Mouse (Mus musculus) liver, embryonic 12.5 days (tissue): ENCODE measurements around the gene Cfap299. TPM values are rescaled to one million over a fixed set of nuclear protein-coding genes. Genes with fewer than 3 reads are reported as not detected.

Experiments used
- ATAC-seq: fragments of 200-750 bp; cut with Nextera tagmentation; 2 replicates; pipeline ENCODE4 v1.8.0; 2017; ENCODE audit warnings: moderate number of reproducible peaks, mild to moderate bottlenecking, moderate library complexity
- H3K27ac ChIP-seq: fragments of 300-500 bp; sonication (generic); 2 replicates; pipeline ENCODE4 v1.5.1; 2016; ENCODE audit warnings: mild to moderate bottlenecking
- H3K27me3 ChIP-seq: fragments of 300-500 bp; sonication (generic); replicated peaks from 2 replicates; pipeline ENCODE4 v1.6.1; 2016; ENCODE audit warnings: mild to moderate bottlenecking, moderate library complexity
- H3K36me3 ChIP-seq: fragments of 300-500 bp; sonication (generic); 2 replicates; pipeline ENCODE4 v1.6.1; 2016; ENCODE audit warnings: mild to moderate bottlenecking, moderate library complexity
- H3K4me1 ChIP-seq: fragments of 300-500 bp; sonication (generic); 2 replicates; pipeline ENCODE4 v1.6.1; 2016
- H3K4me2 ChIP-seq: fragments of 300-500 bp; sonication (generic); 2 replicates; pipeline ENCODE4 v1.6.1; 2016; ENCODE audit warnings: mild to moderate bottlenecking, moderate library complexity
- H3K4me3 ChIP-seq: fragments of 300-500 bp; sonication (generic); 2 replicates; pipeline ENCODE4 v1.5.1; 2016; ENCODE audit warnings: mild to moderate bottlenecking, moderate library complexity
- H3K9ac ChIP-seq: fragments of 300-500 bp; sonication (generic); 2 replicates; pipeline ENCODE4 v1.6.1; 2016; ENCODE audit warnings: mild to moderate bottlenecking, moderate library complexity
- H3K9me3 ChIP-seq: fragments of 300-500 bp; sonication (generic); replicated peaks from 2 replicates; pipeline ENCODE4 v1.6.1; 2016; ENCODE audit warnings: mild to moderate bottlenecking, moderate library complexity
- WGBS: fragments of 180-500 bp; shearing (Covaris S2); methylation state at CpG from one replicate; pipeline ENCODE4 v1.1.7; 2016; ENCODE audit not compliant: insufficient replicate concordance; 5-methylcytosine and 5-hydroxymethylcytosine counted together
- polyA plus RNA-seq: library from polyadenylated mRNA; unstranded; fragments of >200 nt; fragmentation: Nextera tagmentation; extraction: Ambion mirVana; gene quantifications from 2 replicates; pipeline ENCODE4 v1.2.1, GENCODE M21; 2016

Cfap299 gene
- polyA plus RNA-seq, 1 experiment from 2014 or later: not detected

DNA sequence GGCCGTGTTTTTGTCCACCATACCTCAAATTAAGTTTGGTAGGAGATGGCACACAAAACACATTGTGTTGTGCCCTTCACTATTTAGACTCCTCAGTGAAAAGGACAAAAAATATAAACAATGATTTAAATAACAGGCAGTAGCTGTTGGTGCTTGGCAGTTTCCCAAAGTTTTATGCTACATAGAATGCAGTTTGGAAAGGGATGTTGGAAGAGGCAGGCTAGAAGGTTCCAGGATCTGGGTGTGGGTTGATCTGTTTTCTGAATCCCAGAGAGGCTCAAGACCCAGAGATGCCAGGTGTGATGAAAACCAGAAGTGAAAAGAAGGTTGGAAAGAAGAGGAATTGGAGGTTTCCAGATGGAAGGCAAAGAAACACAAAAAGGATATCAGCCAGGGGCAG lies 73.1 kb downstream of the Cfap299 start:
- no peak for ATAC-seq
- no peaks in the 10 kb centered on the region for H3K4me1 ChIP-seq
- no peak overlapping the region for H3K27ac ChIP-seq

DNA sequence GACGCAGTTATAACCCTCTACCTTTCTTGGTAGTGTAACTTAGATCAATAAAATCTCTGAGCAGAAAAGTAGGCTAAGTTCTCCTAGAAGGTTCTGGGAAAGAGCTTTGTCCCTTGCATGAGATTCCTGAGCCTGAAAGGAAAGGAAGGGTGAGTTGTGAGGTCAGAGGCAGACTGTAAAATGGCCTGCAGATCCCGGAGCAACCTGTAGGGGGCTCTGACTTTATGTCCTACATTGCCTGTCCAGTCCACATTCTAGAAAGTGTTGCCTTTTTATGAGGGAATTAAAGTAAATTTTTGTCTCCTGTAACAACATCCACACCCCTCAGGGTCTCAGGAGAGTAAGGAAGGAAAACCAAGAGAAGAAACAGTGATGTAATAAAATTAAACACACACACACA lies 81.0 kb downstream of the Cfap299 start:
- Histone ChIP-seq H3K27ac (no peak overlapping the region), H3K4me3 (no peak overlapping the region), H3K4me2 (no peak overlapping the region), H3K27me3 (no peaks in the 10 kb centered on the region), H3K9me3 (no peaks in the 10 kb centered on the region), H3K4me1 (no peaks in the 10 kb centered on the region), H3K36me3 (no peaks in the 10 kb centered on the region), H3K9ac (no peak overlapping the region)
- no peak for ATAC-seq
- WGBS: 44% methylated on average over 2 of the region's 2 CpGs

More for the DNA sequence above, 73.1 kb downstream of the Cfap299 start:
- Histone ChIP-seq H3K9me3 (no peaks in the 10 kb centered on the region), H3K4me3 (no peak overlapping the region), H3K4me2 (no peak overlapping the region), H3K9ac (no peak overlapping the region), H3K36me3 (no peaks in the 10 kb centered on the region), H3K27me3 (no peaks in the 10 kb centered on the region)
- 56% methylated on average over 1 of the region's 1 CpGs for WGBS

DNA sequence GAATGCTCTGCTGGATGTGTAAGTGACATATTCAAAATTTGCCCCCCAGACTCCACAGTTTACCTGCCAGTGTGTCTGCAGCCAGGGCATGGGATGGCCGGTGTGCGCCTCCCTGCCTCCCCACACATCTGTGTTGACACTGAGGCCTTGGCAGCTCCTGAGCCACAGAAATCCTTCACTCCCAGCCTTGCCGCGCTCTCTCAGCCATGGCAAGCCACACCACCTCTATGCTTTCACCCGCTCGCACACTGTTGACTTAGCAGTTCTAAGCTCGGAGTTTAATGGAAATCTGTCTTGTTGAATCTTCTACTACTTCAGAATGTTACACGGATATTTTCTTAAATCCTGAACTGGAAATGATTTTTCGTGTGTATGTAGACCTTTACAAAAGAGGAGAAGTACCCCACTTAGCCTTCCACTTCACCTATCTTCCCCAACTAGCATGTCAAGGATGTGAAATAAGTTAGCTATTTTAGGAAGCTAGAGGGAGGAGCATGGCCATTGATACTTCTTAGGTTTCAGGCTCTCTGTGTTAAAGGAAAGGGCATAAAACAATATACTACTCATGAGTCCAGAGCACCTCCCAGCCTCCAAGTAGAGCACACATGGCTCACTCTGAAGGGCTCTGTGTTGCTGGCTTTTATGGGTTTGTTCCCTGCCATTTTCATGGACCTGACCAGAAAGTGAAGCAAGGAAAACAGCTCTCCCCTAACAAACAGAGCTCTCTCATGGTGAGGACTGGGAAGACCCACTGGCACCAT lies 87.5 kb downstream of the Cfap299 start:
- Histone ChIP-seq H3K4me1 (no peaks in the 10 kb centered on the region), H3K27ac (no peak overlapping the region), H3K4me3 (no peak overlapping the region), H3K9ac (no peak overlapping the region), H3K36me3 (no peaks in the 10 kb centered on the region), H3K9me3 (no peaks in the 10 kb centered on the region), H3K4me2 (no peak overlapping the region), H3K27me3 (no peaks in the 10 kb centered on the region)
- WGBS: 71% methylated on average over 9 of the region's 9 CpGs
- ATAC-seq: no peak

DNA sequence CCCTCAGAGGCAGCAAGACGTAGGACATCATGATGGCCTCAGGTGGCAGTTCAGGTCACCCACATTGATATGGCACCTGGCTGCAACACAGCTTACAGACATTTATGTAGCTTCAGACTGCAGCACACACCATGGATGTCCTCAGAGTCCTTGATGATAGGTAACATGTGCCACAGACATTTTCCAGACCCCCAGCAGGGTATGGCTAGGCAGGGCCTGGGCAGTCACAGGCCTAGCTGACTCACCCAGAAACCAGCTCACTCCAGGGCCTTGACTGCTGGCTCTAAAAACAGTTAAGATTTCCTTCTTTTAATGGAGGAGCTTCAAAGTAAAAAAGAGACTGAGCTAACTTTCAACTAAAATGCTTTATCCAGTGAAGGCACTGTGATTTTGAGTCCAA lies 95.9 kb downstream of the Cfap299 start:
- Histone ChIP-seq H3K9ac (no peak overlapping the region), H3K4me1 (no peaks in the 10 kb centered on the region), H3K27ac (no peak overlapping the region), H3K36me3 (no peaks in the 10 kb centered on the region), H3K27me3 (no peaks in the 10 kb centered on the region), H3K4me2 (no peak overlapping the region), H3K4me3 (no peak overlapping the region), H3K9me3 (no peaks in the 10 kb centered on the region; the same call in 1 of the 2 replicates)
- 89% methylated on average over 1 of the region's 1 CpGs for WGBS
- no peak for ATAC-seq

DNA sequence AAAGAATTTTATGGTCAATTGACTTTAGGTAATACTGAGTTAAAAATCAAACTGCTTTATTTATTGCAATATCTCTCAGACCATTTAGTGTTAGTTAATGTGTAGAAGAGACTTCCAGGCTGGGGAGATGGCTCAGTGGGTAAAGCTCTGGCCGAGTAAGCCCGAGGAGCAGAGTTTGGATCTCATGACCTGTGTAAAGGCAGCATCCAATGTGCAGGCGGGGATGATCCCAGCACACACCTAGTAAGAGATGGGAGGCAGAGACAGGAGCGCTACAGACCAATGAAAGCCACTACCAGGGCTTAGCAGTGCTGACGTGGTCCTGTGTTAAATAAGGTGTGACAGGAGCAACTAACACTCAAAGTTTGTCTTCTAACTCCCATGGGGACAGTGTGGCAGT lies 97.0 kb downstream of the Cfap299 start:
- H3K9ac ChIP-seq: no peak overlapping the region
- H3K36me3 ChIP-seq: no peaks in the 10 kb centered on the region
- no peak overlapping the region for H3K27ac ChIP-seq
- no peak overlapping the region for H3K4me3 ChIP-seq
- no peaks in the 10 kb centered on the region for H3K27me3 ChIP-seq
- H3K4me2 ChIP-seq: no peak overlapping the region
- WGBS: 65% methylated on average over 5 of the region's 5 CpGs
- no peaks in the 10 kb centered on the region for H3K4me1 ChIP-seq
- ATAC-seq: no peak
- no peaks in the 10 kb centered on the region; the same call in 1 of the 2 replicates for H3K9me3 ChIP-seq

DNA sequence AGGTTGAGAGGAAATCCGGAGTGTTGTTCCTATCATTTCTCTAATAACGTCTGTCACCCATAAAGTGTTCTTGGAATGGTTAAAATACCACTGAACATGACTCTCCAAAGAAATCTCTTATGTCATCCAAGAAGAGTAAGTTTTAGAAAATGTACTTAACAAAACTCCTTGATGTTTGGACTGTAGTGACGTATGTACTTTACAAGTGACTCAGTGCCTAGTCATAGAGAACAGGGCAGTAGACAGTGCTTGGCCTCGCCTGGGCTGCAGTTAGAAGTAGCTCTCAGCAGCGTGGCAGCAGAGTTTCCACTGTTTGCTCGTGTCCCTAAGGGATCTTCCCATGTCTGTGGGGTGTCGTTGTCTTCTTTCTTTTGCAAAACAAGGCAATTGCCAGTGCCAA lies 101.0 kb downstream of the Cfap299 start:
- Histone ChIP-seq H3K27me3 (no peaks in the 10 kb centered on the region), H3K36me3 (no peaks in the 10 kb centered on the region), H3K9ac (no peak overlapping the region), H3K4me3 (no peak overlapping the region), H3K4me2 (no peak overlapping the region), H3K9me3 (no peaks in the 10 kb centered on the region), H3K27ac (no peak overlapping the region), H3K4me1 (no peaks in the 10 kb centered on the region)
- WGBS: 56% methylated on average over 7 of the region's 7 CpGs
- no peak for ATAC-seq

DNA sequence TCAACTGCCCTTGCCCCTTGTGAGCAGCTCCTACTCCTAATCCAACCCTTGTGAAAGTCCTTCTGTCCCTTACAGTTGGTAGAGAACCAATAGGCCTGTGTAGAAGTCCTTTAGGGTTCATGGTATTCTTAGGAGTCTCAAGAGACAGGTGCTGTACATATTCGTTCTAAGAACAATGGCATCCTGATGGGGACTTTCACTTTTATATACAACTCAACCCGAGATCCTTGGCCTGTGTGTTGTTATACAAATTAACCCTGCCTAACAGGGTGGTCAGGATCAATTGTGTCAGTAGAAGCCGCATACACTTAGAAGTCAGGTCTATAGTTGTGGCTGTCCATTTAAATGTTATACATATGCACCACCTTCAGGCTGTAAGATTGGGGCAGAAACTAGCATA lies 109.6 kb downstream of the Cfap299 start:
- H3K4me1 ChIP-seq: no peaks in the 10 kb centered on the region
- no peak overlapping the region for H3K27ac ChIP-seq
- no peaks in the 10 kb centered on the region for H3K27me3 ChIP-seq
- H3K9ac ChIP-seq: no peak overlapping the region
- H3K9me3 ChIP-seq: no peaks in the 10 kb centered on the region
- H3K4me2 ChIP-seq: no peak overlapping the region
- H3K36me3 ChIP-seq: no peaks in the 10 kb centered on the region
- no peak for ATAC-seq
- 58% methylated on average over 3 of the region's 3 CpGs for WGBS
- H3K4me3 ChIP-seq: no peak overlapping the region

DNA sequence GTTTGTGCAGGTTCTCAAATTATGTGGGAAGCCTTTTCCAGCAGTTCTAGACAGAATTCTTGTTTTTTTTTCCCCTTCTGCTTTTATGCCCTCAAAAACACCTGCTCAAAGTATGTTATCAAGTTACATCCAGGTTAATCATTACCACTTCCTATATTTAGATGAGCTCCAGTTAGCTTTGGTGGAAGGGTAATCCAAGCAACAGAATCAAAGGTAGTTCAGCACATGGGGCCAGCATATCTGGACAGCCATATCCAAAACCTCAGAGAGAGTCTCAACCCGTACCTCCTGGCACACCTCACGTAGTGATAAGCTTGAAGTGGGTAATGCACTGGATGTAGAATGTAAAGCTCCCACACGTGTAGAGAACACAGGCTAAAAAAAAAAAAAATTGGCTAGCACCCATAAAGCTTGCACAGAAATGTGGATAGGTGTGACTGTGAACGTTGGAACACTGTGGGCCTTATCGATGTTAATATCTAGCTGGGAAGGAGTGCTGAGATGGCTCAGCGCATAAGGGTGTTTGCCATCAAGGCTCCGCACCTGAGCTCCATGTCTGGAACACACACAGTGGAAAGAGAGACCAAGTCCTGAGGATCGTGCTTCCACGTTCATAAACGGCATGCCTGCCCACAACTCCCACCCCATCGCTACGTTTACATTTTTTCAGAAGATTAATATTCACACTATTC lies 117.8 kb downstream of the Cfap299 start:
- no peaks in the 10 kb centered on the region for H3K9me3 ChIP-seq
- H3K9ac ChIP-seq: no peak overlapping the region
- no peaks in the 10 kb centered on the region for H3K4me1 ChIP-seq
- ATAC-seq: no peak
- no peaks in the 10 kb centered on the region for H3K36me3 ChIP-seq
- no peak overlapping the region for H3K4me3 ChIP-seq
- H3K4me2 ChIP-seq: no peak overlapping the region
- H3K27ac ChIP-seq: no peak overlapping the region
- whole genome bisulfite sequencing: 78% methylated on average over 12 of the region's 12 CpGs
- no peaks in the 10 kb centered on the region for H3K27me3 ChIP-seq

DNA sequence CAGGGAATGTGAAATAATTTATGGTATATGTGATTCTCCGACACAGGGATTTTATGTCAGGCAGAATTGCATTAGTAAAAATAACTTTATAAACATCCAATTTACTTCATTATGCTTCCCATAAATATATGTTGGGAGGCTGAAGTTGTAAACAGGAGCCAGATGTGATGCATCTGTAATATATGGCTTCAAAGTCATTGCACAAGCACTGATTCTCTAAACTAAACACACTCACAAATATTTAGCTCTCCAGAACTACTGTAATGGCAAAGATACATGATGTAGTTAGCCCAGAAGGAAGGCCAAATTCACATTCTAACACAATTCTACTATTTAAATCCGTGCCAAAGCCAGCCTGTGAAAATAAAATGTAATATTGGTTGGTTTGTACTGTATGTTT lies 120.8 kb downstream of the Cfap299 start:
- H3K4me1 ChIP-seq: no peaks in the 10 kb centered on the region
- H3K4me2 ChIP-seq: no peak overlapping the region
- H3K36me3 ChIP-seq: no peaks in the 10 kb centered on the region
- H3K9me3 ChIP-seq: no peaks in the 10 kb centered on the region
- no peak for ATAC-seq
- no peak overlapping the region for H3K27ac ChIP-seq
- no peak overlapping the region for H3K9ac ChIP-seq
- 63% methylated on average over 2 of the region's 2 CpGs for WGBS
- H3K27me3 ChIP-seq: no peaks in the 10 kb centered on the region
- no peak overlapping the region for H3K4me3 ChIP-seq

DNA sequence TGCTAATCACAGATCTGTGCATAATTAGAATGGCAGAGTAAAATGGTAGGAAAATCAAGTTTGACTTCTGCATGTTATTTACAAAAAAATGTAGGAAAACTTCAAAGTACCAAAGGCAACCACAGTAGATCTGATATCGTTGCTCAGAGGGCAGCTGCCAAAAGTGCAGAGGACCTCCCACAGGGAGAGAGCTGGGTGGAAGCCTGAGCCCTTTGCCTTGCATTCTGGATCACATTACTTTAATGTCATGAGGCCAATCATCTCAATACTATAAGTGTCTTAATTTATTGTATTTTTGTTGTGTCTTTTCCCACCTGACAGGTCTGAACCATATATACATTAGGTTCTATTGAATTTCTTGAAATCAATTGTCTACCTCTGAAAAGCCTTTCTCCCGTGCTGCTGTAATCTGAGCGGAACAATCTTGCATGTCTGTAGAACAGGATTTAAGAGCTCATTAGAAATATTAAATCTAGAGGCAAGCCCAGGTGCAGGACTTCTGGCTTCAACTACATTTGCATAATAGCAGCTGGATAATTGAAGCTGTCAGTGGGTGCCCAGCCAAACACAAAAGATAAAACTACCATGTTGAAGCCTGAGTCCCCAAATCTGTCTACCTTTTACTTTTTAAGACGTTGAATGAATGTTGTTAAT lies 137.9 kb downstream of the Cfap299 start:
- Histone ChIP-seq H3K4me3 (no peak overlapping the region), H3K4me1 (no peaks in the 10 kb centered on the region), H3K27me3 (no peaks in the 10 kb centered on the region), H3K9me3 (no peaks in the 10 kb centered on the region), H3K9ac (no peak overlapping the region), H3K27ac (no peak overlapping the region), H3K36me3 (no peaks in the 10 kb centered on the region), H3K4me2 (no peak overlapping the region)
- no peak for ATAC-seq
- WGBS: 56% methylated on average over 4 of the region's 4 CpGs

DNA sequence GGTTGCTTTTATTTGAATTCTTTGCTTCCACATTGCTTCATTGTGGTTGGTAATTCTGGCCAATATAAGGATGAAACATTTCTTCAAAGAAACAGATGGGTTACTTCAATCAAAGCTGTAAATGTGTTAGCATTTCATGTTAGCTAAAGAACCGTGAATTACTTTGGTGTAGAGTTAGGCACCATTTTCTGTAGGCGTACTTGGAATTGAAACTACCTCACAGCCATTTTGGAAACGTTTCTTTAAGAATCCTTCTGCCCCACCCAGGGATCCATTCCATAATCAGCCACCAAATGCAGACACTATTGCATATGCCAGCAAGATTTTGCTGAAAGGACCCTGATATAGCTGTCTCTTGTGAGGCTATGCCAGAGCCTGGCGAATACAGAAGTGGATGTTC lies 140.9 kb downstream of the Cfap299 start:
- H3K9ac ChIP-seq: no peak overlapping the region
- H3K9me3 ChIP-seq: no peaks in the 10 kb centered on the region
- H3K4me1 ChIP-seq: no peaks in the 10 kb centered on the region
- ATAC-seq: no peak
- no peaks in the 10 kb centered on the region for H3K36me3 ChIP-seq
- H3K27ac ChIP-seq: no peak overlapping the region
- H3K4me2 ChIP-seq: no peak overlapping the region
- no peak overlapping the region for H3K4me3 ChIP-seq
- WGBS: 53% methylated on average over 4 of the region's 4 CpGs
- H3K27me3 ChIP-seq: no peaks in the 10 kb centered on the region

DNA sequence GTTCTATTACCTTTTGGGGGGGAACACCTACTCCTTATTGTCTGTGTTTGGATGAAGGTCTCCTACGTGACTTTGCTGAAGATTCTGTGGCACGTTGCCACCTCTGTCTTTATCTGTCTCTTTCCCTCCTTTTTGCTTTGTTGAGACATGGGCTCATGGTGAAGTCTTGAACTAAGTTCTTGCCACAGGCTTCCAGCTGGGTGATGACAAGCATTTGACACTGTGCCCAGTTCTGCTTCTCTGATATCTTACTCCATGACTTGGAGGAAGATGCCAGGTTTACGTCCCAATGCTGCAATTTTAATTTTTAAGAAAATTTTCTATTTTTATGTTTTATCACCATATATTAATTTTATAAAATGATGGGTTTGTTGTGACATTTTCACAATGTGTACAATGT lies 147.4 kb downstream of the Cfap299 start:
- ATAC-seq: no peak
- H3K27ac ChIP-seq: no peak overlapping the region
- no peak overlapping the region for H3K4me2 ChIP-seq
- no peaks in the 10 kb centered on the region for H3K27me3 ChIP-seq
- no peak overlapping the region for H3K9ac ChIP-seq
- no peaks in the 10 kb centered on the region for H3K9me3 ChIP-seq
- H3K36me3 ChIP-seq: no peaks in the 10 kb centered on the region
- no peaks in the 10 kb centered on the region for H3K4me1 ChIP-seq
- H3K4me3 ChIP-seq: no peak overlapping the region
- 64% methylated on average over 3 of the region's 3 CpGs for WGBS
